Comparison of ENCODE assay signal across 28 mouse cellular contexts in genomic region chr6:17223744-17224143, GRCm38 (mm10). TPM values are rescaled to one million over a fixed set of nuclear protein-coding genes. Genes with fewer than 3 reads are reported as not detected.
A peak's percentile ranks its signal among the peaks of the same experiment; 100 is the strongest.
DNase-seq lines count a peak whose midpoint lies in the region; ATAC-seq and TF ChIP-seq lines count a peak whose summit lies in the region.
"Had no signal": no experiment of that assay in that cellular context is flagged by ENCODE, and none has a peak within 500 bp of the region (broad histone marks: within the 10 kb centered on the region; RNA-seq: fewer than 3 reads in every experiment).

No protein-coding gene starts in this region.

- no peaks in the 10 kb centered on the region for H3K27me3 ChIP-seq in heart, adult 2 months (ENCODE audit: control insufficient read depth, insufficient read depth, low read length)
- H3K27me3 ChIP-seq in heart, embryonic 12.5 days (replicated peaks): no peaks in the 10 kb centered on the region
- no peaks in the 10 kb centered on the region for H3K27me3 ChIP-seq in kidney, embryonic 15.5 days
- H3K27me3 ChIP-seq: heart, embryonic 13.5 days; liver, embryonic 13.5 days; lung, embryonic 15.5 days; midbrain, embryonic 15.5 days; neural tube, embryonic 15.5 days had no signal

- intact Hi-C loops in heart, adult 2 months (cut with DNase I): loop anchor here (2.0 to 5.0 kb wide), 4 partner anchors 25 to 134 kb away; no protein-coding TSS in a partner anchor

- DNase-seq in heart, adult 2 months: no peak
- no peak for DNase-seq in layer of hippocampus, adult 2 months (ENCODE audit: low spot score in 2 of 2)
- no peak for DNase-seq in layer of hippocampus, postnatal 25 days (ENCODE audit: extremely low spot score in 1 of 2, low spot score in 1 of 2)
- DNase-seq in lung, adult 2 months: no peak
- peak; percentile 51 for DNase-seq in lung, postnatal 36 days
- no peak for DNase-seq in thymus, postnatal 0 days (ENCODE audit: low spot score)
- DNase-seq: adrenal gland, postnatal 25 days; cerebellum, adult 8-10 months; cerebellum, postnatal 36 days; embryo, embryonic 11 days; forebrain, postnatal 0 days; gastrocnemius, postnatal 10 days; layer of hippocampus, postnatal 36 days; left cerebral cortex, postnatal 4 days; liver, embryonic 13.5 days; retina, postnatal 1 day; right cerebral cortex, postnatal 14 days; thymus, adult 18-20 months; thymus, postnatal 36 days had no signal

- no peak overlapping the region for H3K4me2 ChIP-seq in heart, embryonic 12.5 days
- H3K4me2 ChIP-seq in kidney, embryonic 15.5 days: no peak overlapping the region
- H3K4me2 ChIP-seq: heart, embryonic 13.5 days; liver, embryonic 13.5 days; lung, embryonic 15.5 days; midbrain, embryonic 15.5 days; neural tube, embryonic 15.5 days had no signal

- H3K79me2 ChIP-seq in heart, adult 2 months (replicated peaks; ENCODE audit: control insufficient read depth, insufficient read depth, low read length): no peaks in the 10 kb centered on the region

- peaks cover 1% of the 10 kb centered on the region for H3K4me1 ChIP-seq in heart, adult 2 months (ENCODE audit: control insufficient read depth, insufficient read depth, low read length)
- no peaks in the 10 kb centered on the region for H3K4me1 ChIP-seq in heart, embryonic 12.5 days (replicated peaks)
- H3K4me1 ChIP-seq in lung, adult 2 months (ENCODE audit: control insufficient read depth, insufficient read depth, low read length): peaks cover 2% of the 10 kb centered on the region
- H3K4me1 ChIP-seq in kidney, embryonic 15.5 days: no peaks in the 10 kb centered on the region
- H3K4me1 ChIP-seq: liver, embryonic 13.5 days; lung, embryonic 15.5 days; midbrain, embryonic 10.5 days; midbrain, embryonic 15.5 days; neural tube, embryonic 15.5 days had no signal

- ATAC-seq in heart, embryonic 12.5 days (ENCODE audit: insufficient number of reproducible peaks, low FRiP score): no peak
- ATAC-seq in kidney, embryonic 15.5 days (replicated peaks; ENCODE audit: low FRiP score): no peak
- ATAC-seq: forebrain, postnatal 0 days; hindbrain, embryonic 16.5 days; midbrain, embryonic 15.5 days had no signal

- TF ChIP-seq POLR2A in heart, adult 2 months (IDR thresholded peaks at IDR 0.05; ENCODE audit: insufficient read depth, low read depth, low read length): no peak
- TF ChIP-seq POLR2A in lung, adult 2 months (IDR thresholded peaks at IDR 0.05; ENCODE audit: borderline replicate concordance, extremely low read depth, low read depth, low read length): no peak

- peaks cover 2% of the 10 kb centered on the region; the same call in 1 of the 2 replicates for H3K36me3 ChIP-seq in heart, adult 2 months (ENCODE audit: control insufficient read depth, insufficient read depth, low read length)
- H3K36me3 ChIP-seq in heart, embryonic 12.5 days: no peaks in the 10 kb centered on the region
- H3K36me3 ChIP-seq in kidney, embryonic 15.5 days: no peaks in the 10 kb centered on the region
- H3K36me3 ChIP-seq: heart, embryonic 13.5 days; liver, embryonic 13.5 days; lung, embryonic 15.5 days; midbrain, embryonic 10.5 days; midbrain, embryonic 15.5 days; neural tube, embryonic 15.5 days had no signal

- peak overlapping the region; percentile 64 for H3K27ac ChIP-seq in heart, adult 2 months
- no peak overlapping the region for H3K27ac ChIP-seq in heart, embryonic 12.5 days (ENCODE audit: poor library complexity, severe bottlenecking)
- H3K27ac ChIP-seq in layer of hippocampus, adult 2 months: no peak overlapping the region
- no peak overlapping the region for H3K27ac ChIP-seq in kidney, embryonic 15.5 days
- H3K27ac ChIP-seq: heart, embryonic 13.5 days; liver, embryonic 13.5 days; lung, embryonic 15.5 days; midbrain, embryonic 10.5 days; midbrain, embryonic 15.5 days; neural tube, embryonic 15.5 days had no signal

- no peak overlapping the region for H3K9ac ChIP-seq in heart, adult 2 months (ENCODE audit: low read depth, low read length)
- no peak overlapping the region for H3K9ac ChIP-seq in heart, embryonic 12.5 days
- H3K9ac ChIP-seq in kidney, embryonic 15.5 days: no peak overlapping the region
- H3K9ac ChIP-seq: forebrain, postnatal 0 days; heart, embryonic 13.5 days; liver, embryonic 13.5 days; lung, embryonic 15.5 days; midbrain, embryonic 15.5 days; neural tube, embryonic 15.5 days had no signal

- H3K9me3 ChIP-seq in heart, embryonic 12.5 days (replicated peaks): 0 out of 2 replicates have a peak, but pooled peaks cover 10% of the 10 kb centered on the region
- H3K9me3 ChIP-seq in kidney, embryonic 15.5 days (replicated peaks): no peaks in the 10 kb centered on the region
- H3K9me3 ChIP-seq: liver, embryonic 13.5 days; lung, embryonic 15.5 days; midbrain, embryonic 10.5 days; midbrain, embryonic 15.5 days; neural tube, embryonic 15.5 days had no signal

- 45% methylated on average over 2 of the region's 2 CpGs for WGBS in heart, adult 2 months
- WGBS in heart, embryonic 12.5 days: 64% methylated on average over 2 of the region's 2 CpGs
- 43% methylated on average over 2 of the region's 2 CpGs for WGBS in lung, adult 2 months
- 75% methylated on average over 2 of the region's 2 CpGs for WGBS in kidney, embryonic 15.5 days

- peak; percentile 56 for TF ChIP-seq CTCF in heart, adult 2 months (IDR thresholded peaks at IDR 0.05)
- peak; percentile 17; the same call in 1 of the 2 replicates for TF ChIP-seq CTCF in layer of hippocampus, adult 2 months (conservative IDR thresholded peaks at IDR 0.05)
- peak; percentile 62 for TF ChIP-seq CTCF in lung, adult 2 months (IDR thresholded peaks at IDR 0.05; ENCODE audit: insufficient read depth, low read length)

- no peak for TF ChIP-seq EP300 in heart, adult 2 months (IDR thresholded peaks at IDR 0.05; ENCODE audit: insufficient read depth, low read depth, low read length)

- H3K4me3 ChIP-seq in heart, adult 2 months: no peak overlapping the region
- H3K4me3 ChIP-seq in heart, embryonic 12.5 days: no peak overlapping the region
- no peak overlapping the region for H3K4me3 ChIP-seq in layer of hippocampus, adult 2 months
- H3K4me3 ChIP-seq in lung, adult 2 months (replicated peaks; ENCODE audit: extremely low read depth, low read depth, low read length): no peak overlapping the region
- no peak overlapping the region for H3K4me3 ChIP-seq in kidney, embryonic 15.5 days (replicated peaks)
- H3K4me3 ChIP-seq: erythroblast, embryonic 14.5 days; heart, embryonic 13.5 days; liver, embryonic 13.5 days; lung, embryonic 15.5 days; midbrain, embryonic 10.5 days; midbrain, embryonic 15.5 days; neural tube, embryonic 15.5 days had no signal

RNA-seq across cellular contexts. Expression of gene Cav2, which starts 57.2 kb away (rescaled TPM):
- 10 to 100 TPM; 40.7 to 44.8 TPM for total RNA-seq in heart, adult 2 months (2021)
- 54.2 and 69.5 TPM in 2 replicates for polyA plus RNA-seq in heart, adult 2 months (2012; rRNA removed)
- 19.1 and 22.5 TPM in 2 replicates for polyA plus RNA-seq in heart, embryonic 12.5 days (2016; fragmentation: Nextera tagmentation; extraction: Ambion mirVana)
- 10 to 100 TPM; 21.8 to 22.1 TPM for total RNA-seq in layer of hippocampus, adult 2 months (2021)
- total RNA-seq in layer of hippocampus, postnatal 25 days (2021): 10 to 100 TPM; 22.7 to 23.6 TPM
- 220 and 261 TPM in 2 replicates for polyA plus RNA-seq in lung, adult 2 months (2012; rRNA removed)
- 10.4 and 11.1 TPM in 2 replicates for polyA plus RNA-seq in thymus, postnatal 0 days (2015; fragmentation: Nextera tagmentation; extraction: Ambion mirVana)
- 32.2 and 32.3 TPM in 2 replicates for polyA plus RNA-seq in kidney, embryonic 15.5 days (2015; fragmentation: Nextera tagmentation; extraction: Ambion mirVana)
- polyA plus RNA-seq: erythroblast, embryonic 14.5 days had no signal
